Mouse (Mus musculus): ENCODE results near the gene Ttll11.

- TF ChIP-seq POLR2A (IDR thresholded peaks at IDR 0.05; ENCODE audit: control insufficient read depth, low read depth, low read length) (no peak), CTCF (IDR thresholded peaks at IDR 0.05; ENCODE audit: control insufficient read depth, insufficient read depth, insufficient replicate concordance, low read depth, low read length) (no peak)
Observed at GRCm38 (mm10) chr2:35760352-35760751, 219.4 kb downstream of the Ttll11 start.

Data from testis, adult 2 months (tissue).